In the genomic region with DNA sequence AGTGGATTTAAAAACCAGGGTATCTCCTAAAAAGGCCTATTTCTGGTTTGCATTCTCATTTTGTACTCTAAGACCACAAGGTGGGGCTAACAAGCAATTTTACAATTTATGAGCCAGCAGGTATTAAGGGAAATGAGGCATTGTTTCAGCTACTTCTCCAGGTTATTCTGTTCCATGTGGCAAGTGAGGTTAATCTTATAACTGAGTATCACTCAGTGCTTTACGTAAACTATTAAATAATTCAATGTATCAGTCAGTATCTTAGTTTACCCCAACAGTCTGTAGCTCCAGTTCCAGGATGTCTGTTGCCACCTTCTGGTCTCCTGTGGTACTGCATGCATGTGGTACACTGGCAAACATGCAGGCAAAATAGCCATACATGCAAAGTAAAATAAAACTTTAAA, we compare ENCODE assay signal across 10 mouse cellular contexts. TPM values are rescaled to one million over a fixed set of nuclear protein-coding genes. Genes with fewer than 3 reads are reported as not detected.
DNase-seq lines count a peak whose midpoint lies in the region; ATAC-seq and TF ChIP-seq lines count a peak whose summit lies in the region.
"Not testable (repeated sequence)": the region's sequence is repeated elsewhere in the genome, so short reads cannot be mapped to it uniquely, and the experiment has no call there.
"Had no signal": no experiment of that assay in that cellular context is flagged by ENCODE, and none has a peak within 500 bp of the region (broad histone marks: within the 10 kb centered on the region; RNA-seq: fewer than 3 reads in every experiment).

No protein-coding gene starts in this region.

- not testable (repeated sequence) for H3K27me3 ChIP-seq in G1E (ENCODE audit: insufficient read depth, low read length); liver, postnatal 0 days (ENCODE audit: insufficient read depth, low read length)

- ATAC-seq in G1E (ENCODE audit: extremely low read depth, insufficient number of reproducible peaks, low FRiP score, poor library complexity, severe bottlenecking); liver, postnatal 0 days: not testable (repeated sequence)
- ATAC-seq in erythroblast, adult 5-6 weeks (replicated peaks; ENCODE audit: low FRiP score, poor library complexity, severe bottlenecking), result peak; percentile 88
- ATAC-seq in hematopoietic stem cell, adult 5-6 weeks (replicated peaks in 1 of 2; ENCODE audit: insufficient read depth in 1 of 2, low FRiP score in 2 of 2, low TSS enrichment in 1 of 2, low read depth in 1 of 2, poor library complexity in 2 of 2, severe bottlenecking in 2 of 2), result peak; percentile 64 to 67; a peak in 3 of 4 replicates

- not testable (repeated sequence) for DNase-seq in G1E (ENCODE audit: low spot score); liver, postnatal 0 days
- DNase-seq in c-Kit-positive CD71-positive TER-119-negative erythroid progenitor cells, embryonic 14.5 days (ENCODE audit: low read depth), result peak; percentile 20
- DNase-seq in kidney, postnatal 36 days, result peak; percentile 17 to 43
- DNase-seq in natural killer cell, adult 2 months (ENCODE audit: low spot score in 2 of 2), result peak; percentile 28 to 32
- peak; percentile 55 for DNase-seq in thymus, postnatal 4 days

- TF ChIP-seq EP300 in liver, postnatal 0 days (IDR thresholded peaks at IDR 0.05; ENCODE audit: low read depth), result not testable (repeated sequence)

- WGBS in liver, postnatal 0 days (ENCODE audit: insufficient replicate concordance), result 39% methylated on average over 1 of the region's 1 CpGs

- not testable (repeated sequence) for H3K36me3 ChIP-seq in G1E (replicated peaks); liver, postnatal 0 days (replicated peaks; ENCODE audit: insufficient read depth, low read length)

- not testable (repeated sequence) for H3K4me1 ChIP-seq in G1E (ENCODE audit: insufficient read depth, low read depth, low read length); liver, postnatal 0 days (ENCODE audit: insufficient read depth)

- H3K4me3 ChIP-seq in G1E (ENCODE audit: low read depth, low read length); liver, postnatal 0 days (ENCODE audit: low read depth, low read length): not testable (repeated sequence)

- not testable (repeated sequence) for H3K27ac ChIP-seq in liver, postnatal 0 days (ENCODE audit: low read depth)

- not testable (repeated sequence) for H3K4me2 ChIP-seq in liver, postnatal 0 days (ENCODE audit: low read depth, low read length)

- H3K9ac ChIP-seq in liver, postnatal 0 days (replicated peaks), result not testable (repeated sequence)

- H3K9me3 ChIP-seq in G1E (replicated peaks); liver, postnatal 0 days (ENCODE audit: low read length): not testable (repeated sequence)

- peak; percentile 32; the same call in 1 of the 2 replicates for TF ChIP-seq CTCF in G1E (IDR thresholded peaks at IDR 0.05; ENCODE audit: low read depth, low read length)
- TF ChIP-seq CTCF in liver, postnatal 0 days (IDR thresholded peaks at IDR 0.05; ENCODE audit: low read depth), result peak; percentile 76

RNA-seq across cellular contexts. Expression of gene H2-M10.5, which starts 13.8 kb away (rescaled TPM):
- total RNA-seq in G1E (2014; fragmentation: Nextera tagmentation) (not detected in 2 replicates), G1E (2017) (not detected in 2 replicates)
- not detected in 2 replicates for polyA plus RNA-seq in G1E (2012)
- not detected in 2 replicates for total RNA-seq in erythroblast, adult 5-6 weeks (2015; ENCODE audit: low replicate concordance)
- total RNA-seq in erythroblast, adult 5-6 weeks (2017; ENCODE audit: low replicate concordance), result not detected in 2 replicates
- not detected in 2 replicates for total RNA-seq in hematopoietic stem cell, adult 5-6 weeks (2017)
- not detected in 2 replicates for polyA plus RNA-seq in liver, postnatal 0 days (2015; fragmentation: Nextera tagmentation; extraction: Ambion mirVana)
- total RNA-seq: gastrocnemius, postnatal 10 days had no signal
- polyA plus RNA-seq: kidney, embryonic 16.5 days had no signal

RNA-seq across cellular contexts. Expression of gene H2-M10.6, which starts 25.5 kb away (rescaled TPM):
- not detected in 2 replicates for total RNA-seq in G1E (2014; fragmentation: Nextera tagmentation)
- 0.06 TPM in 1 of 2 replicates, not detected in the other for total RNA-seq in G1E (2017)
- polyA plus RNA-seq in G1E (2012), result not detected in 2 replicates
- total RNA-seq in erythroblast, adult 5-6 weeks (2015; ENCODE audit: low replicate concordance), result not detected in 2 replicates
- total RNA-seq in erythroblast, adult 5-6 weeks (2017; ENCODE audit: low replicate concordance), result not detected in 2 replicates
- not detected in 2 replicates for total RNA-seq in hematopoietic stem cell, adult 5-6 weeks (2017)
- not detected in 2 replicates for polyA plus RNA-seq in liver, postnatal 0 days (2015; fragmentation: Nextera tagmentation; extraction: Ambion mirVana)
- total RNA-seq: gastrocnemius, postnatal 10 days had no signal
- polyA plus RNA-seq: kidney, embryonic 16.5 days had no signal

RNA-seq across cellular contexts. Expression of gene Trim26, which starts 50.4 kb away (rescaled TPM):
- 31.8 and 39.7 TPM in 2 replicates for total RNA-seq in G1E (2014; fragmentation: Nextera tagmentation)
- 12.5 TPM in 2 replicates for total RNA-seq in G1E (2017)
- polyA plus RNA-seq in G1E (2012), result 11.7 and 13.4 TPM in 2 replicates
- 88.8 and 93.2 TPM in 2 replicates for total RNA-seq in erythroblast, adult 5-6 weeks (2015; ENCODE audit: low replicate concordance)
- 63.6 and 65.4 TPM in 2 replicates for total RNA-seq in erythroblast, adult 5-6 weeks (2017; ENCODE audit: low replicate concordance)
- total RNA-seq in hematopoietic stem cell, adult 5-6 weeks (2017), result 22.2 and 27.6 TPM in 2 replicates
- 16.8 and 19.1 TPM in 2 replicates for polyA plus RNA-seq in liver, postnatal 0 days (2015; fragmentation: Nextera tagmentation; extraction: Ambion mirVana)
